Mouse (Mus musculus) CD8-positive naive resting alpha-beta T cell, adult 2 months (primary cell): Measurements from ENCODE around the gene Tph1.

Experiments used
- DNase-seq, 2 experiments: peaks; one replicate each; pipeline ENCODE4 v3.0.0; 2022; ENCODE audit warnings: low read depth in 2 of 2, low spot score in 2 of 2

Gene Tph1

DNA sequence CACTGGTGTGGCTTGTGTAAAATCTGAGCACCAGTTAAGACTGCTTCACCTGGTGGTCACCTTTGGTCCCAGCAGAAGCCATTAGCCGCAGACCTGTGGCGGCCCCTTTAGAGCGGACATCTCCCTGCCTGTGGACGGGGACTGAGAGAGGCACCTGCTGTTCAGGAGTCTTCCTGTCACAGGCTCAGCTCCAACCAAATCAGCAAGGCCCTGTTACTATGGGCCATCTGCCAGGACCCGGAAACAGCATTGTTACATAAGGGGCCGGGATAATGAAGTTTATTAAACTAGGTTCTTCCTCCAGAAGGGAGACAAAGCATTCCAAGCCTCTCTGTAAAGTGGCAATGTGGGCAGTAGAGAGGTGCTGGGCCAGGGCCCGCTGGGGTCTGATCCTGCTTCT lies 69.3 kb downstream of the Tph1 start:
- DNase-seq = no peak

DNA sequence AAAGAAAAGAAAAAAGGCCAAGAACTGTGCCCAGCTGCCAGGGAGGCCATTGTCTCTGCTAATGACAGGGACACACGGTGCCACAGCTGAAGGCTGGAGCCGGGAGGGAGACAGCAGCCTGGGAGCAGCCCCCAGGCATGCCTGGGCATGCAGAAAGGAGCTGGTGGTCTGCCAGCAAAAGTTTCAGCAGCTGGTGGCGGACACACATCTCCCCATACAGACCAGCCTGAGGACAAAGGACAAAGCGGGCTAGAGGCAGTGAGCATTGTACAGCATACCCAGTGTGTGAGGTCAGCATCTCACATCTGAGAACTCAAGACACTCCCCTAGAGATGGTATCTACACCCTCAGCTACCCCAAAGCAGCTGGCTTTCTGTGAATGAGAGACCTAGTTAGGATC lies 70.3 kb downstream of the Tph1 start:
- no peak for DNase-seq

DNA sequence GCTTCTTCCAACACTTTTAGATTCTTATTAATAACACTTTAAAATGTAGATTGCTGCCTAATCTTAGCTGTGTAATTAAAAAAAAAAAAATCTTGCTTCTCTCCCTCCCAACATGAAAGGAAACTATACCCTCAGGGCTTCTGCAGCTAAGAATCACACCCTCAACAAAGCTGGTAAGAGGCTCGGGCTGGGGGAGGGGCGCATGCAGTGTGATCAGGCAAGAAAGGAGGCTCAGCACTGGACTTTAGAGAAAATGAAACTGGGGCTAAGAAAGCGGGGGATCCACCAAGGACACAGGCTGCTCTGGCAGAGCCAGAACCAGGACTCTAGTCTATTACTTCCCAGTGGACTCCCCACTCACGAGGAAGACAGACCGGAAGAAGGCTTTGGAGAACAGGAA lies 71.2 kb downstream of the Tph1 start:
- no peak for DNase-seq

DNA sequence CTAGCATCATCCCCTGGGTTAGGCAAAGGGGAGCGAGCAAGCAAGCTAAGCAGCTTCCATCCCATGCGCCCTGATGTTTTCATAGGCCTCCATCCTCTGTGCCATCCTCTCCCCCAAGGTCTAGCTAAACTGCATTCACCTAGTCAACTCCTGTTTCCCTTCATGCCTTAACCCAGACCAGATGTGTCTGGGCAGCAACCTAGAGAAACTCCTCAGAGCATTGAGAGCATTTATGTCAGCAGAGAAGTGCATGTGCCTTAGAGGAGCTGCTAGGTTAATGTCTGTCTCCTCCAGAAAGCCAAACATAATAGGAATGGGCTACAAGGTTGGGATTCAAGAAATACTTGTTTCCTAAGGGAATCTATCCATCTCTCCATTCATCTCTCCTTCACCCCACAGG lies 75.3 kb downstream of the Tph1 start:
- DNase-seq = no peak
